Mouse (Mus musculus) ES-Bruce4 (cell line): ENCODE measurements at regions not wholly inside any gene's neighbourhood (a gene's known extent, or its start where the extent isn't known, plus 50 kb on each side); places are given as distances from the start of the nearest gene placed in this dataset.

Experiments used
- CTCF ChIP-seq: IDR thresholded peaks from one replicate; pipeline ENCODE4 v1.8.1; 2011; ENCODE audit warnings: low read depth, low read length
- EP300 ChIP-seq: IDR thresholded peaks from 2 replicates; pipeline ENCODE4 v1.6.1; 2011; ENCODE audit warnings: low read depth, low read length; ENCODE audit not compliant: insufficient read depth
- POLR2A ChIP-seq: IDR thresholded peaks from one replicate; pipeline ENCODE4 v1.8.1; 2011; ENCODE audit warnings: low read length; ENCODE audit not compliant: insufficient read depth

DNA sequence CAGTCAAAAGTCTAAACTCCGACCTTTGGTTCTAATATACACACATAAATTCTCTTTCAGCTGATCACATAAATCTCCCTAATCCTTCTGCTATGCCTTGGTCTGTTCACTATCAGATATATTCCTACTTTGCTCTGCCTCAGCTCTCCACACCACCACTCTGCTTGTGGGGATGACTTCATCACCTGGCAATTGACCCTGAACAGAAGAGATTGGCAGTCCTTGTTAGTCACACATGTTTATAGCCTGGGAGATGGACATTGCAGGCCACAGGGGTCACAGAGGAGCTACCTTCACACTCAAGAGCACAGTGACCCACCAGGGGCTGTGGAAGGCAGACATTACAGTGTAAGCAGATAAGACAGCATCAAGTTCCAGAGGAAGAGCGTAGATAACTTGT is 270.5 kb upstream of the N6amt1 start:
- TF ChIP-seq POLR2A (no peak), CTCF (no peak), EP300 (no peak)
